Mouse (Mus musculus) Patski (cell line): ENCODE results near the gene Coq10b. TPM values are rescaled to one million over a fixed set of nuclear protein-coding genes. Genes with fewer than 3 reads are reported as not detected.

Experiments
- ATAC-seq: fragments of 100-300 bp; one replicate; pipeline ENCODE4 v1.8.0; 2021
- CTCF ChIA-PET: fragments of 350-600 bp; sonication (Branson Sonifier 250); formaldehyde crosslinking; loops from one replicate; lab custom pipeline; 2022; ENCODE audit warnings: inconsistent platforms; lab: Charles Lee
- POLR2A ChIA-PET: fragments of 350-600 bp; sonication (Branson Sonifier 250); formaldehyde crosslinking; loops from one replicate; lab custom pipeline; 2022; ENCODE audit warnings: antibody characterized with exemption, inconsistent platforms; lab: Charles Lee
- DNase-seq: peaks from one replicate; pipeline ENCODE4 v3.0.0-alpha.2; 2011; ENCODE audit warnings: low read depth, low spot score
- H3K27me3 ChIP-seq: fragments of 371-371 bp; one replicate; pipeline ENCODE4 v1.5.1; 2021
- CTCF ChIP-seq: fragments of 100-300 bp; IDR thresholded peaks from one replicate; pipeline ENCODE4 v1.5.1; 2021
- in situ Hi-C: fragments of 300-500 bp; cut with MboI; formaldehyde crosslinking; loops from 3 replicates; pipeline ENCODE4 v1.11.1; 2018; ENCODE audit warnings: low pct_unique_long_range_greater_than_20kb, mixed read lengths
- polyA plus RNA-seq: library from polyadenylated mRNA; unstranded; gene quantifications from one replicate; pipeline ENCODE4 v1.2.3, GENCODE M21; 2021

Gene Coq10b
- polyA plus RNA-seq, 1 experiment from 2014 or later, result 43.5 TPM

DNA sequence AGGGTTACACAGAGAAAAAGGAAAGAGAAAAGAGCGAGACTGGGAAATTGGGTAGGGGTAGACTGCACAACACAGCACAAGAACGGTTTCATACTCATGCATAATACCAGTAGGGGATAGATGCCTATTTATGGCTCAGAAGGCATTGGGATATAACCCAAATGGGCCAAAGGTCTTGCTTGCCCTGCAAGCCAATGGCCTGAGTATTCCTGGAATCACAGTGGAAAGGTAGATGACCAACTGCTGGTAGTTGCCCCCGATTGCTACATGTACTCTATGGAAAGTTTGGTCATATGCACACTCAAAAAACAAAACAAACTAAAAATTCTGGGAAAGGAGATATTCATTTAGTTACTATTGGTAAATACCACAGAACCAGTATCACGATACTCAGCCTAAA lies 27.1 kb downstream of the Coq10b start:
- ChIA-PET CTCF (interaction anchor here (0.6 to 0.8 kb wide), 2 partner anchors 9 to 160 kb away, joined by 3 read pairs; no protein-coding TSS in a partner anchor), POLR2A (no interaction called here)
- in situ Hi-C loops, result loop anchor here (25.0 kb wide), 1 partner anchor 308 kb away; no protein-coding TSS in a partner anchor
- no peak for DNase-seq
- ATAC-seq, result no peak
- H3K27me3 ChIP-seq, result no peaks in the 10 kb centered on the region
- TF ChIP-seq CTCF, result no peak

DNA sequence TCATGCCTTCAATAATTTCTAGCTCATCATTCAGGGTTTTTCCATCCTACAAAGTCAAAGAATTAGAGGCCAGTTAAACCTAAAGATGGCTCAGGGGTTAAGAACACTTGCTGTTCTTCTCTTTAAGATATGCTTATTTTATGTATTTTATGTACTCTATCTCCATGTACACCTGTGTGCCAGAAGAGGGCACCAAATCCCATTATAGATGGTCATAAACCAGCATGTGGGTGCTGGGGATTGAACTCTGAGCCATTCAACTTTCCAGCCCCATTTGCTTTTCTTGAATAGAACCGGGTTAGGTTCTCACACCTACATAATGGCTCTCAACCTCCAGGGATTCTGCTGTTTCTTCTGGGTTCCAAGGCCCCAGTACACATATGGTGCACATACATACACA lies 29.5 kb downstream of the Coq10b start:
- H3K27me3 ChIP-seq, result no peaks in the 10 kb centered on the region
- POLR2A ChIA-PET, result no interaction called here
- in situ Hi-C loops, result loop anchor here (25.0 kb wide), 1 partner anchor 305 kb away; no protein-coding TSS in a partner anchor
- CTCF ChIA-PET, result interaction anchor here (0.9 to 1.2 kb wide), 2 partner anchors 11 to 12 kb away, joined by 3 to 4 read pairs; no protein-coding TSS in a partner anchor
- DNase-seq, result no peak
- ATAC-seq, result no peak
- no peak for TF ChIP-seq CTCF

DNA sequence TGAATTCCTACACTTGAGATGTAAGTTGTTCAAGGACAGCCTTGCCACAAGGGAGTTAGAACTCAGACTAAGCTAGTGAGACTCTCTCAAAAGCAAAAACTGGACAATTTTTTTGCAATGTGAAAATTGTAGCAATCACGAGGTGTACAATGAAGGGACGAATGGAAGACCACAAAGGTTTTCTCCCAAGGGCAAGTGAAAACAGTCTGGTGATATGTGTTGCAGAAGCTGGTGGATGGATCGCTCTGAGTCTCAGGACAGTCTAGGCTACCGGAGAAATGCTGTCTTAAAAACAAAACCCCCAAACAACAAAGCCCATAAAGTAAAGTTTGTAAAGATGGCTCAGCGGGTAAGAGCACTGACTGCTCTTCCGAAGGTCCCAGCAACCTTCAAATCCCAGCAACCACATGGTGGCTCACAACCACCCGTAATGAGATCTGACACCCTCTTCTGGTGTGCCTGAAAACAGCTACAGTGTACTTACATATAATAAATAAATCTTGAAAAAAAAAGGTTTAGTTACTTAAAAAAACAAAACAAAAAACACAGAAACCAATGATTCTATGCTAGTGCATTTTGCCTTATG lies 33.3 kb downstream of the Coq10b start:
- ChIA-PET CTCF (interaction anchor here (0.8 to 1.6 kb wide), 4 partner anchors 9 to 296 kb away, joined by 3 to 5 read pairs (median 3); no protein-coding TSS in a partner anchor), POLR2A (interaction anchor here (0.7 to 1.3 kb wide), 3 partner anchors 9 to 45 kb away, joined by 4 to 5 read pairs (median 4); partner anchors contain the start of gene Mob4)
- TF ChIP-seq CTCF, result no peak
- ATAC-seq, result no peak
- no peaks in the 10 kb centered on the region for H3K27me3 ChIP-seq
- no peak for DNase-seq
- in situ Hi-C loops, result loop anchor here (25.0 kb wide), 1 partner anchor 301 kb away; no protein-coding TSS in a partner anchor

DNA sequence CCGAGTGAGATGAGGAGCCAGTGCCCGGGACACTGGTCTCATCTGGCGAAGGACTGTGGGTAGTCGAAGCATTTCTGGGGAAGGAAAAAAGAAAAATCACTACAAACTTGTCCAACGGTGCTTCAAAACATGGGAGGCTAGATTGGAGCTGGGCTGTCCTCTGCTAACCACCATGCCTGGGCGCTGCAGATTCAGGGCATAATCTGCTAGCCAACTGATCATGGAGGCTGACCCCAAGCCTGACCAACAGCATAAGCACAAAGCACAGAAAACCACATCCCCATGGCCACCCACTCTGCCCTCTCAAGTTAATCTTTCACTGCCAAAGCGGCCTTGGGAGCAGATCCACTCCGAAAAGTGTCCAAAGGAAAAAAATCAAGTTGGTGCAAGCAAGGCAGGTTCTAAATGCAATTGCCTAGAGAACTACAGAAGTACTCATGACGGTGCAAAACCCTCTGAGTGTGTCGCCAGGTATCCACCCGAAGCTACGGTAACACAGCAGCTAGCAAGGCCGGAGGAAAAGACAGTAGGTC lies 34.4 kb downstream of the Coq10b start:
- CTCF ChIA-PET, result no interaction called here
- peak; percentile 9 for ATAC-seq
- TF ChIP-seq CTCF, result no peak
- DNase-seq, result no peak
- in situ Hi-C loops, result loop anchor here (25.0 kb wide), 1 partner anchor 300 kb away; no protein-coding TSS in a partner anchor
- H3K27me3 ChIP-seq, result no peaks in the 10 kb centered on the region
- POLR2A ChIA-PET, result no interaction called here

DNA sequence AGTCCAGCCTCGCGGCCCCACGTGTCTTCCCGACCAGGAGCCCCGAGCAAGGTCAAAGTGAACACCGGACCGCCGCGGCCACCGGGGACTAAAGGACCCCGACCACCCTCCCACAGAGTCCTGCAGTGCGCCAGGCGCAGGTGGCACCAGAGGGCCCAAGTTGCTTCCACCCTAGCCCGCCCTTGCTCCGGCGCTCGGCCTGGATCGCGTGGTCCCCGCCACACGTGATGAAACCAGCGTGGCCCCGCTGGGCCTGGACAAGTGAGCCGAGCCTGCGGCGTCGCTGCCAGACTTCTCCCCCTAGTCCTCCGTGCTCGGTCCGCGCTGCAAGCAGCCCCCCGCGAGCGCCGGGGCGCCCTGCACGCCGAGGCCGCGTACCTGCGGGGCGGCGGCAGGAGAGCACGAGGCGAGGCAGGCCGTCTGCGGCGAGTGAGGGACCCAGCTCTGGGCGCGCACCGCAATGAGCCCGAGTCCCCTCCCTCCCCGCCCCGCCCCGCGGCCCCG lies 34.9 kb downstream of the Coq10b start:
- POLR2A ChIA-PET, result interaction anchor here (0.7 kb wide), 1 partner anchor 44 kb away, joined by 3 read pairs; the partner anchor contains the start of gene Mob4
- no peaks in the 10 kb centered on the region for H3K27me3 ChIP-seq
- in situ Hi-C loops, result loop anchor here (25.0 kb wide), 1 partner anchor 300 kb away; no protein-coding TSS in a partner anchor
- CTCF ChIA-PET, result no interaction called here
- ATAC-seq, result peak; percentile 55
- no peak for TF ChIP-seq CTCF
- DNase-seq, result no peak

DNA sequence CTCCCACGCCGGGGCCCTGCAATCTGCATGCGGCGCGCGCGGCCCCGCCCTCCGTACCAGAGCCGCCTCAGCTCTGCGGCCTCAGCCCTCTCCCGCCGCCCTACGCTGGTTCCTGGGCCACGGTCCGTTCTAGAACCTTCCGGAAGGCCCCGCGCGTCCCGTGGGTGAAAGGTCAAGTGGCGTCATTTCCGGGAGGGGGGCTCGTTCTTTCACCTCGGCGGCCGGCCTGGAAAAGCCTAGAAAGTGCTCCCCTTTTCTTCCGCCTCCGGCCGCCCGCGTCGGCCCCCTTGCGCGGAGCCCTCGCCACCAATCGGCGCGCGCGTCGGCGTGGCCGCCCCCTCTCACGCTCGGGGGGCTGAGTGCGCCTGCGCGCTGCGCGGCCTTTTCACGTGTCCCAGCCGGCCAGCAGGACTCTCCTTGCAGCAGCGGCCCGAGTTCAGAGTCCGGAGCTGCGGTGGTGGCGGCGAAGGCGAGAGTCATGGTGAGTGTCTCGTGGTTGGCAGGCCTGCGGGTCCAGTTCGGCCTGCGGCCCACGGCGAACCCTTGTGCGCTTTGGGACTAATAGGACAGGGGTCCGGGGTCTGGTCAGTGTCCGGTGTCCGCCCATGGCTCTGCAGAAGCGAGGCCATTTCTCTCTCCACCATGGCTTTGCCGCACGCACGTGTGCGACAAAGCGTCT lies 35.5 kb downstream of the Coq10b start, which contains the start of the genes Hspe1 and Hspd1:
TSS of gene Hspe1 (plus strand) at position 201 of the 679 bp plus-strand sequence.
TSS of gene Hspd1 (minus strand) at position 312 of the 679 bp plus-strand sequence.
- in situ Hi-C loops, result loop anchor here (25.0 kb wide), 1 partner anchor 299 kb away; no protein-coding TSS in a partner anchor
- DNase-seq, result peak; percentile 88
- ChIA-PET POLR2A (interaction anchor here (0.6 to 0.7 kb wide), 2 partner anchors 43 to 63 kb away, joined by 3 read pairs; partner anchors contain the start of gene Mob4), CTCF (no interaction called here)
- TF ChIP-seq CTCF, result no peak
- no peaks in the 10 kb centered on the region for H3K27me3 ChIP-seq
- ATAC-seq, result peak; percentile 79

DNA sequence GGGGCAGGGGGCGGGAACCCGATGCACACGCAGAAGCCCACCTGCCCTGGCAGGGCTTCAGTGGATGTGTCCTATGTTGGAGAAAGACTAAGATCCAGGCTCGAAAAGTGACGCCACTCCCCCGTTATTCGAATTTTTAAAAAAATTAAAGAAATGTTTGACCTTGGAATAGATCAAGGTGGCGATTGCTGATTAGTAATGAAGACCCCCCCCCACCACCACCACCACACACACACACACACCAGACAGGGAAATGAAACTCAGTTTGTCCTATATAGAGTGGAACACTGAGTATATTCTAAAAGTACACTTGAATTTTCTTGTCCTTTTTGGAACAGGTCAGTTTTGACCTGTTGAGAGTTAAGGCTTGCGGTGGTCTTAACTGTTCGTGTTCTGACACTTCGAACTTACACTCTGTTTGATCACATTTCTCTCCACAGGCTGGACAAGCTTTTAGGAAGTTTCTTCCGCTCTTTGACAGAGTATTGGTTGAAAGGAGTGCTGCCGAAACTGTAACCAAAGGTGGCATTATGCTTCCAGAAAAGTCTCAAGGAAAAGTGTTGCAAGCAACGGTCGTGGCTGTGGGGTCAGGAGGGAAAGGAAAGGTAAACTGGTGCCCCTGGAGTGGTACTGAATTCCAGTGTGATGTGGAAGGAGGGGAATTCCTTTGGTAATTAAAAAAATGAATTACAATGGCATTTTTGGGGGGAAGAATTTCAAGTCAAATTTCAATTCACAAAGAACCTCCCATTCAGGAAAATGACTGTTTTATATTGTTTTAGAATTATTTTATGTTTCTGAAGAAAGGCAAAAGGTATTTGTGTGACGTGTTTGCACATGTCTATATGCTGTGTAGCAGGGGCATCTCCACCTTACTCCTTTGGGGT lies 36.3 kb downstream of the Coq10b start:
- DNase-seq, result no peak
- TF ChIP-seq CTCF, result no peak
- H3K27me3 ChIP-seq, result no peaks in the 10 kb centered on the region
- ChIA-PET POLR2A (interaction anchor here (0.6 kb wide), 1 partner anchor 64 kb away, joined by 3 read pairs; no protein-coding TSS in a partner anchor), CTCF (no interaction called here)
- no peak for ATAC-seq
- in situ Hi-C loops, result loop anchor here (25.0 kb wide), 1 partner anchor 298 kb away; no protein-coding TSS in a partner anchor

DNA sequence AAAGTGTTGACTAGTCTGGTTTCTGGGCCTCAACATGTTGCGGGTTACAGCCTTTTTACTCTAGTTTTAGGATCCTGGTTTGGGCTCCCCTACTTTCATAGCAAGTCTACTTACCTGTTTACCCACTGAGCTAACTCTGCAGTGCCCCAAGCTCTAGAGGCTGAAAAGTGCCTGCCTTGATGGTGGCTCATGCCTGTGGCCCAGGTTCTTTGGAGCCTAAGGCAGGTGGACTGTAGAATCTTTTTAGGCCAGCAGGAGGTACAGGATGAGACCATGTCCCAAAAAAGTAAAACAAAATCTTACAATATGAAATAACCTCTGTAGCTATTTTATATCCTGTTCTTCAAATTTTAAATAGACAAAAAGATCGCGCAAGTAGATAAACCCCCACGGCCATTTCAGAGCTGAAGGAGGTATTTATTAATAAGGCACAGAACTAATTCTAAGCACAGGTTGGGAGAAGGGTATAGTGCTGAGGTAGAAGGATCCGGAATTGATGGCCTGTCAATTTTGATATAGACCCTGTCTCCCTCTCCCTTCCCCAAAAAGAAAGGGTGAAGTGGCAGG lies 37.0 kb downstream of the Coq10b start:
- ChIA-PET POLR2A (no interaction called here), CTCF (interaction anchor here (1.0 kb wide), 1 partner anchor 10 kb away, joined by 4 read pairs; no protein-coding TSS in a partner anchor)
- DNase-seq (no peak), ATAC-seq (no peak)
- no peaks in the 10 kb centered on the region for H3K27me3 ChIP-seq
- TF ChIP-seq CTCF, result no peak
- in situ Hi-C loops, result loop anchor here (25.0 kb wide), 1 partner anchor 298 kb away; no protein-coding TSS in a partner anchor

DNA sequence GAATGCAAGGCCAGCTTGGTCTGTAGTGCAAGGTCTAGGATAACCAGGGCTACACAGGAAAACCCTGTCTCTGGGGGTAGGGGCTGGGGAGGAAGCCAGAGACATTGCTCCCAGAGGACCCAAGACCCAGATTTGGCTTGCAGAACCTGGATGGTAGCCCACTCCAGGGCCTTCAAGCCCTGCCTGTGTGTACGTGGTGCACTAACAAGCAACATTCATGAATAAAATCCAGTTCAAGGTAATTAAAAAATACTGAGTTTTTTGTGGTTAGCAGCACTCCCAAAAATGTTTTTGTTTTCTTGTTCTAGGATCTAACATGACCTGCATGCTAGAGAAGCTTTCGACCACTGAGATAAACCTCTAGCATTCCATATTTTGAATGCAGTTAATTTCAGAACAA lies 39.5 kb downstream of the Coq10b start:
- TF ChIP-seq CTCF, result no peak
- H3K27me3 ChIP-seq, result no peaks in the 10 kb centered on the region
- ChIA-PET POLR2A (no interaction called here), CTCF (no interaction called here)
- in situ Hi-C loops, result loop anchor here (25.0 kb wide), 1 partner anchor 295 kb away; no protein-coding TSS in a partner anchor
- DNase-seq (no peak), ATAC-seq (no peak)
